Mouse (Mus musculus): Measurements from ENCODE around the gene Idi1.
"Not testable (repeated sequence)": the region's sequence is repeated elsewhere in the genome, so short reads cannot be mapped to it uniquely, and the experiment has no call there.

Gene Idi1

DNA sequence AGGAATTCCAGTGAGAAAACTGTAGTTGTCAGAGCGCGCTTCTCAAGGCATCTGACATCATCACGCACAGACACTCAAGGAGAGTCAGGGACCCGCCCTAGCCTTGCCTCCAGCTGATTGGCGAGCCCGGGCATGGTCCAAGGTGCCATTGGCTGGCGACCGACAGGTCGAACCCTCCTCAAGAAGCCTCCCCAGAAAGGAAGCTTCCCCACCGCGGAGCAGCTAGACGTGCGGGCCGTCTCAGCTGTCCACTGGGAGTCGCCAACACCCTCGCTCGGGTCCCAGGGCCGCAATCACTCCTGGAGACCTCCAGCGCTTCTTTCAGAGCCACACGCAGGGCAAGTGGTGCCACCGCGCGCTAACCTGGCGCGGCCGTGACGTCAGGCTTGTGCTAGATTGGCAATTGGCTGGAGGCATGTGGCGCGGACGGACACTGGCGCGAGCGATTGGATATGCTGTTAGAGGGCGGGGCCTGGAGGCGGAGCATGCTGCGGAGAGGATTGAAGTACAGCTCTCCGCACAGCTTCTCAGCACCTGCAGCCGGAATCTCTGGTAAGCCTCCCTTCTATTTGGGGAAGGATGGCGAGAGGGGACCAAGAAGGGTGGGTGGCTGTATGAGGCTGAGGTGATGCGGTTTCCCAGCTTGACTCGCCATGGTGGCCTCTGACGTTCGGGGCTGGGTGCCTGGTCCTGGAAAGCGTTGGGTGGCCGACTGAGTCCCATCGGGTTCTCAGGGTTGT lies at the start of gene Idi1:
Idi1 (plus strand) TSS at position 57 of the 740 bp plus-strand sequence.
- peak; percentile 97 for DNase-seq (ENCODE audit: low spot score in 2 of 2)

DNA sequence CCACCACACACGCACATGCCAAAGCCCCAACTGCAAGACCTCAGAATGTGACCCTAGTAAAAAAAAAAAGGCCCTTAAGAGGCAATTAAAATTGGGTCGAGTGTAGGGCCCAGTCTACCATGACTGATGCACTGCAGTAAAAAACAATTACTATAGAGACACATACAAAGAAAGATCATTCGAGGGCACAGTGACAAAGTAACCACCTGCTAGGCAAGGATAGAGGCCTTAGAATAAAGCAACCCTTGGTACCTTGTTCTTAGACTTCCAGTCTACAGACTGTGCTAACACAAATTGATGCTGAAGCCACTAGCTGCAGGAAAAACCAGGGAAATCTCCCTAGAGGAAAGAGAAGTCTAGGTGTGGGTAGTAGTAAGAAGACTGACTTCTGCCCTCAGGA lies 46.9 kb upstream of the Idi1 start:
- no peak for DNase-seq (ENCODE audit: low spot score in 2 of 2)

GRCm38 (mm10) chr13:8839111-8839510 lies 46.2 kb upstream of the Idi1 start:
- DNase-seq (ENCODE audit: low spot score in 2 of 2) = peak in 1 of 2 experiments; percentile 42

GRCm38 (mm10) chr13:8839937-8840336 lies 45.4 kb upstream of the Idi1 start:
- peak; percentile 57 to 76 for DNase-seq (ENCODE audit: low spot score in 2 of 2)

DNA sequence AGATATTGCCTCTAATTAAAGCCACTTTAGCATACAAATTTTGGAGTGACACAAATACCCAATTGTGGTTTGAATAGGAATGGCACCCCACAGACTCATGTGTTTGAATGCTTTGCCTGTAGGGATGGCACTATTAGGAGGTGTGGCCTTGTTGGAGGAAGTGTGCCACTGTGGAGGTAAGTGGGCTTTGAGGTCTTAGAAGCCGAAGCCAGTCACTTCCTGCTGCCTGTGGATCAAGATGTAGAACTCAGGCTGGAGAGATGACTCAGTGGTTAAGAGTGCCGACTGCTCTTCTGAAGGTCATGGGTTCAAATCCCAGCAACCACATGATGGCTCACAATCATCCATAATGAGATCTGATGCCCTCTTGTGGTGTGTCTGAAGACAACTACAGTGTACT lies 44.4 kb upstream of the Idi1 start:
- DNase-seq (ENCODE audit: low spot score in 2 of 2) = no peak

GRCm38 (mm10) chr13:8841846-8842245 lies 43.5 kb upstream of the Idi1 start:
- DNase-seq (ENCODE audit: low spot score in 2 of 2) = not testable (repeated sequence)

- DNase-seq (ENCODE audit: low spot score in 2 of 2) = no peak
Measured at GRCm38 (mm10) chr13:8842273-8842672, 43.0 kb upstream of the Idi1 start.

DNA sequence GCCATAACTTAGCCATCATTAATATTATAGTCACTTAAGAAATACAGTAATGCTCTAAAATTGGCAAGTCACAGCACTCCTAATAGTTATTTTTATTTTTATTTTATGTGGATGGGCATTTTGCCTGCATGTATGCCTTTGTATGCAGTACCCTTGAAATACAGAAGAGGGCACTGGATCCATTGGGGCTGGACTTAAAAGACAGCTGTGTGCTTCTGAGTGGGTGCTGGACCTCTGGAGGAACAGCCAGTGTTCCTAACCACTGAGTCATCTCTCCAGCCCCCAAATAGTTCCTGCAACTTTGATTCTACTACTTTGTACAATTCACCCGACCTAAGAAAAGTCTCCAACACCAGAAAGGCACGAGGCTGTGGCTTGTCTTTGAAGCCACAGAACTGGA lies 37.6 kb upstream of the Idi1 start:
- DNase-seq (ENCODE audit: low spot score in 2 of 2) = no peak

- DNase-seq (ENCODE audit: low spot score in 2 of 2) = no peak
Measured at GRCm38 (mm10) chr13:8849311-8849710, 36.0 kb upstream of the Idi1 start.

DNA sequence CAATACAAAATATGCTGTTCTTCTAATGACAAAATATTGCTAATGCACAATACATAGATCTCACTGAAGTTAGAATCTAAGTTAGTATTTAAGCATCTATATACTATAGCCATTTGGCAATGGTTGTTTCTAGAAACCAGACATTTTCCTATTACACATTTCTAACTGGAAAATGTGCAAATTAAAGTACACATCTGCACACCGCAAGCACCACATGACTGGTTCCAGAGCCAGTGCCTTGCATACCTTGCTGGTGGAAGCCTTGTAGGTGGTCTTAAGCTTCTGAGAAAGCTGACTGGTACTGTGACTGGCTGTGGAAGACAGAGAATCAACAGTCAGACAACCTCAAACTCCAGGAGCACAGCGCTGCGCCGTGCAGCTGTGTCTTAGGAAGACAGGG lies 31.9 kb upstream of the Idi1 start:
- no peak for DNase-seq (ENCODE audit: low spot score in 2 of 2)

DNA sequence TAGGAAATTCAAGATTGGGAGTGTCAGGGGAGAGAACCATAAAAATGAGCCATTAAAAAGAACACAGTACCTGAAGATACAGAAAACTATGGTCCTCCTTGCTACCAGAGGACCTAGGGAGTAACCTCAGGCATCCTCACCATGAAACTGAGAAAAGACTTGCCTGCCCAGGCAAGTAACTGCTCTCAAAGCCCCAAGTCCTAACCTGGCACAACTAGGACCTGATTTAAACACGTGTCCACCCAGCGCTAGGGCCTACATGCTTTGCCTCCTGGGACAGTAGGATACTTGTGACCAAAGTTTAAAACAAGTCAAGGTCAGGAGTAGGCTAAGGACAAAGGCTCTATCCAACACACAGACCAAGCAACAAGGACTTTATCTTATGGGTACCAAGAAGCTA lies 30.5 kb upstream of the Idi1 start:
- no peak for DNase-seq (ENCODE audit: low spot score in 2 of 2)

- no peak for DNase-seq (ENCODE audit: low spot score in 2 of 2)
Measured at GRCm38 (mm10) chr13:8858453-8858852, 26.8 kb upstream of the Idi1 start.

GRCm38 (mm10) chr13:8860861-8861260 lies 24.4 kb upstream of the Idi1 start:
- no peak for DNase-seq (ENCODE audit: low spot score in 2 of 2)

DNA sequence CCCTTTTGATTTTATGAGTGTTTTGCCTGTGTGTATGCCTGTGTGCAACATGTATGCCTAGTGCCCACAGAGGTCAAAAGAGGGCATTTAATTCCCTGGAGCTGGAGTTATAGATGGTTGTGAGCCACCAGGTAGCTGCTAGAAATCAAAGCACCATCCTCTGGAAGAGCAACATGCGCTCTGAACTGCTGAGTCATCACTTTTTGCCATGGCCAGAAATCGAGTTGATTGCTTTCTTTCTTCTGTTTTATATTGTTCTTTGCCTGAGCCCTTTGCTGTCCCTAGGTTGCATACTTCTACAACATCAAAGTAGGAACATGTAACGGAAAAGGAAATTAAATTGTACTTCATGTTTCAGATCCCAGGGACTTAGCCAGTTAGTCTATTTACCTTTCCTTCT lies 20.3 kb upstream of the Idi1 start:
- no peak for DNase-seq (ENCODE audit: low spot score in 2 of 2)

DNA sequence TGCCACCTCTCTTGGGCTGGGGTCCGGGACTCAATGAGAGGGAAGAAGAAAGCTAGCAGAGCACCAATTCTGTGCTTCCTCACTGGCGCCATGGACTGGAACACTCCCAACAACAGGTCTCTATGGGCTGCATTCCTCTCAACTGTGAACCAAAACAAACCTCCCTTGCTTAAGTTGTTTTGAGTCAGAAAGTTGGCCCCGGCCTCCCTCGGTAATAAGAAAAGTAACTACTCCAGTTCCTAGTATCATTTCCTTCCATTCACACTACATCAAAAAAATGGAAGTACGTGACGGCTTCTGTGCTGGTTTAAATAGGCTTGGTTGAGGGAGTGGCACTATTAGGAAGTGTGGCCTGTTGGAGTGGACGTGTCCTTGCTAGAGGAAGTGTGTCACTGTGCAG lies 18.7 kb upstream of the Idi1 start:
- DNase-seq (ENCODE audit: low spot score in 2 of 2) = peak; percentile 52 to 78

- no peak for DNase-seq (ENCODE audit: low spot score in 2 of 2)
Measured at GRCm38 (mm10) chr13:8869578-8870157, 15.6 kb upstream of the Idi1 start.

DNA sequence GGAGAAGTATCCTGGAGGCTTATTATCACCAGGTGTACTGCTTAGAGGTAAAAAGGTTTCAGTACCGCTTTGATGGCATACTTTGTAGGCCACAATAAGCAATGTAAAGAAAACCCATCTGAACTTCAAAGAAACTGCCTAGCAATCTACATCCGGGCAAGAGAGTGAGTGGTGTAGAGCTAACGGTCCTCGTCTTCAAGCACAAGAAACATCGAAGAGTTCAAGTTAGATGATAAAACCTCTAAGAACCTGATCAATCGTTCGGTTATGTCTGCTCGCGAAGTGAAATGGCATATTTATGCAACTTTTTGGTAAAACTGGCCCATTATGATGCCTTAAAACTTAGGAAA lies 15.2 kb upstream of the Idi1 start:
- no peak for DNase-seq (ENCODE audit: low spot score in 2 of 2)

GRCm38 (mm10) chr13:8870510-8871313 lies 14.6 kb upstream of the Idi1 start:
- DNase-seq (ENCODE audit: low spot score in 2 of 2) = peak; percentile 91 to 93

- peak; percentile 46 to 52 for DNase-seq (ENCODE audit: low spot score in 2 of 2)
Measured at GRCm38 (mm10) chr13:8871314-8871962, 13.9 kb upstream of the Idi1 start, which contains the start of gene Wdr37. TSS of gene Wdr37 (minus strand) at chr13:8871909.

GRCm38 (mm10) chr13:8873776-8874175 lies 11.5 kb upstream of the Idi1 start:
- no peak for DNase-seq (ENCODE audit: low spot score in 2 of 2)

DNA sequence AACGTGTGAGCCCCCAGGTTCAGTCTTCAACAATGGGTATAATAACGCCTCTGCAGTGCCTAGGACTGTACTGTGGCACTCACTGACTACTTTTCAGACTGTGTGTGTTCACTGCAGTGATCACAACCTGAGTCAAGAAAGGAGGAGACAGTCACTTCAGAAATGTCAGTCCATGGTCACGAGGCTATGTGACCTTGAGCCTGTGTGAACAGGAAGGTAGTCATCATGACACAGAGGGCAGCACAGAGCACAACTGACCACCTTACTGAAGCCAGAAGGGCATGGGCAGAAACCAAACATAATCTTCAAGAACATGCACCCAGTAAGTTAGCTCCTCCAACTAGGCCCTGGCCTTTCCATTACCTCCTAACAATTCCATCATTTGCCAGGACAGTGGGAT lies 3.7 kb upstream of the Idi1 start:
- no peak for DNase-seq (ENCODE audit: low spot score in 2 of 2)

DNA sequence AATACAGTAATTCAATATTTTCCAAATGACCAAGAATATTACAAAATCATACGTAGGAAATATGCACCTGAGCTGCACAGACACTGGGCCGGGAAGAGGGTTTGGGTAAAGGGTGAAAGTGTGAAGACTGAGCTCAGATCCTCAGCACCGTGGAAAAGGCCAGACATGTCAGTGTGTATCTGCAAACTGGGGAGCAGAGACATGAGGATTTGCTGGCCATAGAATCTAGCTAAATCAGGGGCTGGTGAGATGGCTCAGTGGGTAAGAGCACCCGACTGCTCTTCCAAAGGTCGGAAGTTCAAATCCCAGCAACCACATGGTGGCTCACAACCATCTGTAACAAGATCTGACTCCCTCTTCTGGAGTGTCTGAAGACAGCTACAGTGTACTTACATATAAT lies 1.4 kb upstream of the Idi1 start:
- not testable (repeated sequence) for DNase-seq (ENCODE audit: low spot score in 2 of 2)

Measured in heart, adult 9 months (tissue).